Mouse (Mus musculus) small intestine, adult 2 months (tissue): ENCODE results near the gene Aff1. TPM values are rescaled to one million over a fixed set of nuclear protein-coding genes. Genes with fewer than 3 reads are reported as not detected.

Source experiments
- H3K27ac ChIP-seq: fragments of 200-500 bp; 2 replicates; pipeline ENCODE4 v1.5.1; 2012; ENCODE audit warnings: low read depth, low read length, control low read depth, inconsistent platforms; ENCODE audit not compliant: insufficient read depth
- H3K27me3 ChIP-seq: fragments of 200-500 bp; 2 replicates; pipeline ENCODE4 v1.6.1; 2012; ENCODE audit warnings: mild to moderate bottlenecking, moderate library complexity, low read length, inconsistent platforms; ENCODE audit not compliant: control insufficient read depth, insufficient read depth
- H3K36me3 ChIP-seq: fragments of 200-500 bp; 2 replicates; pipeline ENCODE4 v1.6.1; 2012; ENCODE audit warnings: mild to moderate bottlenecking, low read length, control low read depth, inconsistent platforms; ENCODE audit not compliant: control insufficient read depth, insufficient read depth
- H3K4me1 ChIP-seq: fragments of 200-500 bp; 2 replicates; pipeline ENCODE4 v1.6.1; 2012; ENCODE audit warnings: low read length, inconsistent platforms, mixed read lengths; ENCODE audit not compliant: control insufficient read depth, insufficient read depth, insufficient read length
- H3K4me3 ChIP-seq: fragments of 200-500 bp; 2 replicates; pipeline ENCODE4 v1.5.1; 2012; ENCODE audit warnings: low read depth, mild to moderate bottlenecking, control low read depth, inconsistent platforms, low read length, moderate library complexity
- CTCF ChIP-seq: fragments of 200-500 bp; IDR thresholded peaks from 2 replicates; pipeline ENCODE4 v1.5.1; 2012; ENCODE audit warnings: low read depth, mild to moderate bottlenecking, control low read depth, inconsistent platforms, low read length, moderate library complexity, mixed read lengths; ENCODE audit not compliant: insufficient replicate concordance, insufficient read length; ENCODE audit errors: extremely low read depth
- POLR2A ChIP-seq: fragments of 200-500 bp; IDR thresholded peaks from 2 replicates; pipeline ENCODE4 v1.6.1; 2012; ENCODE audit warnings: low read depth, mild to moderate bottlenecking, control low read depth, inconsistent platforms, low read length, moderate library complexity
- WGBS: fragments of 180-500 bp; shearing (Covaris S2); methylation state at CpG from one replicate; pipeline ENCODE4 v1.1.7; 2018; 5-methylcytosine and 5-hydroxymethylcytosine counted together
- polyA plus RNA-seq: library from polyadenylated mRNA; depleted of rRNA; stranded (reverse); fragments of >200 nt; gene quantifications from 2 replicates; pipeline ENCODE4 v1.2.3, GENCODE M21; 2012

Gene Aff1
- polyA plus RNA-seq, 1 experiment = 16.7 TPM

- TF ChIP-seq POLR2A (no peak), CTCF (no peak)
- H3K27ac ChIP-seq = no peak overlapping the region
- 86% methylated on average over 1 of the region's 1 CpGs for WGBS
These were observed 48.7 kb downstream of the Aff1 start for GRCm38 (mm10) chr5:103740903-103741246.

GRCm38 (mm10) chr5:103741443-103741842 is 49.3 kb downstream of the Aff1 start:
- TF ChIP-seq POLR2A (no peak), CTCF (no peak)
- Histone ChIP-seq H3K4me3 (no peak overlapping the region), H3K27me3 (no peaks in the 10 kb centered on the region), H3K4me1 (peaks cover 25% of the 10 kb centered on the region), H3K36me3 (no peaks in the 10 kb centered on the region), H3K27ac (no peak overlapping the region)
- WGBS = 26% methylated on average over 1 of the region's 1 CpGs

More at GRCm38 (mm10) chr5:103740903-103741246, 48.7 kb downstream of the Aff1 start:
- peaks cover 29% of the 10 kb centered on the region for H3K4me1 ChIP-seq
- H3K4me3 ChIP-seq = no peak overlapping the region
- H3K27me3 ChIP-seq = no peaks in the 10 kb centered on the region
- H3K36me3 ChIP-seq = no peaks in the 10 kb centered on the region

GRCm38 (mm10) chr5:103741992-103742391 is 49.8 kb downstream of the Aff1 start:
- TF ChIP-seq CTCF (no peak), POLR2A (no peak)
- Histone ChIP-seq H3K27ac (no peak overlapping the region), H3K36me3 (no peaks in the 10 kb centered on the region), H3K27me3 (no peaks in the 10 kb centered on the region), H3K4me1 (peaks cover 24% of the 10 kb centered on the region), H3K4me3 (no peak overlapping the region)
- 38% methylated on average over 2 of the region's 2 CpGs for WGBS

- no peak for TF ChIP-seq CTCF
- no peak for TF ChIP-seq POLR2A
- H3K27ac ChIP-seq = peak overlapping the region; percentile 35; the same call in 1 of the 2 replicates
- WGBS = 27% methylated on average over 6 of the region's 6 CpGs
These were observed 52.4 kb downstream of the Aff1 start for GRCm38 (mm10) chr5:103744531-103744930.

GRCm38 (mm10) chr5:103745635-103746034 is 53.5 kb downstream of the Aff1 start:
- 63% methylated on average over 1 of the region's 1 CpGs for WGBS
- Histone ChIP-seq H3K27me3 (no peaks in the 10 kb centered on the region), H3K4me1 (peaks cover 16% of the 10 kb centered on the region), H3K4me3 (no peak overlapping the region), H3K27ac (no peak overlapping the region), H3K36me3 (no peaks in the 10 kb centered on the region)
- TF ChIP-seq POLR2A = no peak
- TF ChIP-seq CTCF = no peak

More at GRCm38 (mm10) chr5:103744531-103744930, 52.4 kb downstream of the Aff1 start:
- no peaks in the 10 kb centered on the region for H3K27me3 ChIP-seq
- no peaks in the 10 kb centered on the region for H3K36me3 ChIP-seq
- H3K4me3 ChIP-seq = no peak overlapping the region
- H3K4me1 ChIP-seq = peaks cover 16% of the 10 kb centered on the region

GRCm38 (mm10) chr5:103746561-103747085 is 54.4 kb downstream of the Aff1 start:
- Histone ChIP-seq H3K4me3 (no peak overlapping the region), H3K27me3 (no peaks in the 10 kb centered on the region), H3K27ac (no peak overlapping the region), H3K4me1 (peaks cover 16% of the 10 kb centered on the region), H3K36me3 (no peaks in the 10 kb centered on the region)
- WGBS = 90% methylated on average over 3 of the region's 3 CpGs
- no peak for TF ChIP-seq POLR2A
- no peak for TF ChIP-seq CTCF

- no peaks in the 10 kb centered on the region for H3K27me3 ChIP-seq
- 47% methylated on average over 2 of the region's 2 CpGs for WGBS
- TF ChIP-seq CTCF (no peak), POLR2A (no peak)
- no peaks in the 10 kb centered on the region for H3K36me3 ChIP-seq
- H3K27ac ChIP-seq = no peak overlapping the region
- H3K4me3 ChIP-seq = no peak overlapping the region
- H3K4me1 ChIP-seq = peaks cover 16% of the 10 kb centered on the region
These were observed 54.9 kb downstream of the Aff1 start for GRCm38 (mm10) chr5:103747098-103747497.
